Mouse (Mus musculus): ENCODE measurements at regions not wholly inside any gene's neighbourhood (a gene's known extent, or its start where the extent isn't known, plus 50 kb on each side); places are given as distances from the start of the nearest gene placed in this dataset.

- Histone ChIP-seq H3K4me2 (no peak overlapping the region), H3K4me1 (no peaks in the 10 kb centered on the region), H3K4me3 (no peak overlapping the region), H3K9ac (no peak overlapping the region), H3K27ac (no peak overlapping the region), H3K36me3 (no peaks in the 10 kb centered on the region), H3K9me3 (no peaks in the 10 kb centered on the region), H3K27me3 (no peaks in the 10 kb centered on the region)
- WGBS, result 50% methylated on average over 5 of the region's 5 CpGs
- no peak for ATAC-seq (ENCODE audit: insufficient number of reproducible peaks, low FRiP score, low TSS enrichment, low read depth)
These were observed 60.1 kb upstream of the Irx1 start for GRCm38 (mm10) chr13:72023666-72024065.

GRCm38 (mm10) chr13:72043930-72044470 is 80.5 kb upstream of the Irx1 start:
- Histone ChIP-seq H3K27me3 (no peaks in the 10 kb centered on the region), H3K4me2 (no peak overlapping the region), H3K36me3 (no peaks in the 10 kb centered on the region), H3K9me3 (no peaks in the 10 kb centered on the region), H3K9ac (no peak overlapping the region), H3K4me1 (no peaks in the 10 kb centered on the region), H3K27ac (no peak overlapping the region), H3K4me3 (no peak overlapping the region)
- no peak for ATAC-seq (ENCODE audit: insufficient number of reproducible peaks, low FRiP score, low TSS enrichment, low read depth)
- WGBS, result 85% methylated on average over 5 of the region's 5 CpGs

- Histone ChIP-seq H3K27me3 (no peaks in the 10 kb centered on the region), H3K4me1 (no peaks in the 10 kb centered on the region), H3K9me3 (no peaks in the 10 kb centered on the region), H3K27ac (no peak overlapping the region), H3K9ac (no peak overlapping the region), H3K4me2 (no peak overlapping the region), H3K4me3 (no peak overlapping the region), H3K36me3 (no peaks in the 10 kb centered on the region)
- 89% methylated on average over 3 of the region's 3 CpGs for WGBS
- no peak for ATAC-seq (ENCODE audit: insufficient number of reproducible peaks, low FRiP score, low TSS enrichment, low read depth)
These were observed 92.9 kb upstream of the Irx1 start for GRCm38 (mm10) chr13:72056469-72056868.

GRCm38 (mm10) chr13:72061659-72062058 is 98.1 kb upstream of the Irx1 start:
- Histone ChIP-seq H3K4me2 (no peak overlapping the region), H3K4me3 (no peak overlapping the region), H3K4me1 (no peaks in the 10 kb centered on the region), H3K27ac (no peak overlapping the region), H3K27me3 (no peaks in the 10 kb centered on the region), H3K9me3 (no peaks in the 10 kb centered on the region), H3K9ac (no peak overlapping the region), H3K36me3 (no peaks in the 10 kb centered on the region)
- 48% methylated on average over 6 of the region's 6 CpGs for WGBS
- ATAC-seq (ENCODE audit: insufficient number of reproducible peaks, low FRiP score, low TSS enrichment, low read depth), result no peak

GRCm38 (mm10) chr13:72063278-72063761 is 99.8 kb upstream of the Irx1 start:
- Histone ChIP-seq H3K27me3 (no peaks in the 10 kb centered on the region), H3K4me1 (no peaks in the 10 kb centered on the region), H3K27ac (no peak overlapping the region), H3K4me3 (no peak overlapping the region), H3K36me3 (no peaks in the 10 kb centered on the region), H3K9me3 (no peaks in the 10 kb centered on the region), H3K4me2 (no peak overlapping the region), H3K9ac (no peak overlapping the region)
- ATAC-seq (ENCODE audit: insufficient number of reproducible peaks, low FRiP score, low TSS enrichment, low read depth), result no peak
- WGBS, result 45% methylated on average over 5 of the region's 5 CpGs

GRCm38 (mm10) chr13:72096585-72096984 is 133.1 kb upstream of the Irx1 start:
- Histone ChIP-seq H3K4me2 (no peak overlapping the region), H3K27me3 (no peaks in the 10 kb centered on the region), H3K9me3 (no peaks in the 10 kb centered on the region), H3K4me1 (no peaks in the 10 kb centered on the region), H3K27ac (no peak overlapping the region), H3K4me3 (no peak overlapping the region), H3K9ac (no peak overlapping the region), H3K36me3 (no peaks in the 10 kb centered on the region)
- ATAC-seq (ENCODE audit: insufficient number of reproducible peaks, low FRiP score, low TSS enrichment, low read depth), result no peak
- WGBS, result 30% methylated on average over 4 of the region's 5 CpGs

- Histone ChIP-seq H3K4me1 (no peaks in the 10 kb centered on the region), H3K9me3 (no peaks in the 10 kb centered on the region), H3K36me3 (no peaks in the 10 kb centered on the region), H3K9ac (no peak overlapping the region), H3K4me3 (no peak overlapping the region), H3K27me3 (no peaks in the 10 kb centered on the region), H3K4me2 (no peak overlapping the region), H3K27ac (no peak overlapping the region)
- 36% methylated on average over 8 of the region's 8 CpGs for WGBS
- no peak for ATAC-seq (ENCODE audit: insufficient number of reproducible peaks, low FRiP score, low TSS enrichment, low read depth)
These were observed 133.7 kb upstream of the Irx1 start for GRCm38 (mm10) chr13:72097268-72097667.

GRCm38 (mm10) chr13:72097811-72098210 is 134.3 kb upstream of the Irx1 start:
- ATAC-seq (ENCODE audit: insufficient number of reproducible peaks, low FRiP score, low TSS enrichment, low read depth), result no peak
- H3K36me3 ChIP-seq, result no peaks in the 10 kb centered on the region
- H3K9me3 ChIP-seq, result no peaks in the 10 kb centered on the region
- H3K9ac ChIP-seq, result no peak overlapping the region
- H3K4me3 ChIP-seq, result no peak overlapping the region
- WGBS, result 45% methylated on average over 11 of the region's 11 CpGs
- no peak overlapping the region for H3K27ac ChIP-seq
- H3K4me2 ChIP-seq, result no peak overlapping the region
- no peaks in the 10 kb centered on the region for H3K27me3 ChIP-seq
- no peaks in the 10 kb centered on the region for H3K4me1 ChIP-seq

GRCm38 (mm10) chr13:72100741-72101140 is 137.2 kb upstream of the Irx1 start:
- no peak for ATAC-seq (ENCODE audit: insufficient number of reproducible peaks, low FRiP score, low TSS enrichment, low read depth)
- no peaks in the 10 kb centered on the region for H3K27me3 ChIP-seq
- no peaks in the 10 kb centered on the region for H3K9me3 ChIP-seq
- H3K27ac ChIP-seq, result no peak overlapping the region
- 71% methylated on average over 5 of the region's 5 CpGs for WGBS
- H3K9ac ChIP-seq, result no peak overlapping the region
- no peak overlapping the region for H3K4me3 ChIP-seq
- no peaks in the 10 kb centered on the region for H3K4me1 ChIP-seq
- no peak overlapping the region for H3K4me2 ChIP-seq
- no peaks in the 10 kb centered on the region for H3K36me3 ChIP-seq

GRCm38 (mm10) chr13:72108666-72109065 is 145.1 kb upstream of the Irx1 start:
- Histone ChIP-seq H3K27ac (no peak overlapping the region), H3K4me1 (no peaks in the 10 kb centered on the region), H3K27me3 (no peaks in the 10 kb centered on the region), H3K36me3 (no peaks in the 10 kb centered on the region), H3K9ac (no peak overlapping the region), H3K4me3 (no peak overlapping the region), H3K4me2 (no peak overlapping the region), H3K9me3 (no peaks in the 10 kb centered on the region)
- no peak for ATAC-seq (ENCODE audit: insufficient number of reproducible peaks, low FRiP score, low TSS enrichment, low read depth)
- WGBS, result 66% methylated on average over 1 of the region's 1 CpGs

- no peak overlapping the region for H3K9ac ChIP-seq
- H3K36me3 ChIP-seq, result no peaks in the 10 kb centered on the region
- H3K9me3 ChIP-seq, result no peaks in the 10 kb centered on the region
- 82% methylated on average over 4 of the region's 4 CpGs for WGBS
- no peak overlapping the region for H3K27ac ChIP-seq
- H3K4me2 ChIP-seq, result no peak overlapping the region
- no peak overlapping the region for H3K4me3 ChIP-seq
- ATAC-seq (ENCODE audit: insufficient number of reproducible peaks, low FRiP score, low TSS enrichment, low read depth), result no peak
- no peaks in the 10 kb centered on the region for H3K4me1 ChIP-seq
- no peaks in the 10 kb centered on the region for H3K27me3 ChIP-seq
These were observed 150.4 kb upstream of the Irx1 start for GRCm38 (mm10) chr13:72113942-72114341.

- WGBS, result 48% methylated on average over 10 of the region's 10 CpGs
- no peaks in the 10 kb centered on the region for H3K27me3 ChIP-seq
- no peak for ATAC-seq (ENCODE audit: insufficient number of reproducible peaks, low FRiP score, low TSS enrichment, low read depth)
These were observed 151.5 kb upstream of the Irx1 start for GRCm38 (mm10) chr13:72114776-72115663.

More at GRCm38 (mm10) chr13:72114776-72115663, 151.5 kb upstream of the Irx1 start:
- no peaks in the 10 kb centered on the region for H3K9me3 ChIP-seq
- no peak overlapping the region for H3K9ac ChIP-seq
- no peak overlapping the region for H3K4me3 ChIP-seq
- H3K4me1 ChIP-seq, result no peaks in the 10 kb centered on the region
- no peak overlapping the region for H3K27ac ChIP-seq
- no peaks in the 10 kb centered on the region for H3K36me3 ChIP-seq
- H3K4me2 ChIP-seq, result no peak overlapping the region
